Mouse (Mus musculus): ENCODE measurements around the gene Nudcd2.

The Nudcd2 gene

DNA sequence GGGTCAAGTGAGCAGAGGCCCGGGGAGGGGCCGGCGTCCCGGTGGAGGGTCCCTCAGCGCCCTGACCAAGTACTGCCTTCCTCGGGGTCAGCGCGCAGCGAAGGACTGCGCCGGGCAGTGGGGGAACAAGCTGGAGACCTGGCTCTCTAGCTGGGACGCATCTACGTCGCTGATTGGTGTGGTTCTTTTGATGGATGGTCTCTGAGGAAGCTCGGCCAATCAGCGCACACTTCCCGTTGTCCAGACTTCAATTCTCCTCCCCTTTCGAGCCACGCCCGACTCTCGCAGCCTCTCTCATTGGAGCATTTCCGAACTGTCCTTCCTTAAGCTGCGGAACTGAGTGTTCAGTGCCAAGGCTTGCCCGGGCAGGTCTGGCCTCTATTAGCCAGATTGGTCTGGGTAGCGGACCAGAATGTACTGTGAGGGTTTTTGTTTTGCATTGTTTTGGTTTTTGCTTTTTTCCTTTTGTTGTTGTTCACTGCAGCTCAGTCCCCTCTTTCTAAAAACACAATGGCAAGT lies 21.7 kb downstream of the Nudcd2 start, which contains the start of gene Ccng1:
Gene Ccng1, minus strand, starts transcription at position 203 of the 519 bp plus-strand sequence.
- peak; percentile 95 for DNase-seq (ENCODE audit: low read depth, low spot score)

DNA sequence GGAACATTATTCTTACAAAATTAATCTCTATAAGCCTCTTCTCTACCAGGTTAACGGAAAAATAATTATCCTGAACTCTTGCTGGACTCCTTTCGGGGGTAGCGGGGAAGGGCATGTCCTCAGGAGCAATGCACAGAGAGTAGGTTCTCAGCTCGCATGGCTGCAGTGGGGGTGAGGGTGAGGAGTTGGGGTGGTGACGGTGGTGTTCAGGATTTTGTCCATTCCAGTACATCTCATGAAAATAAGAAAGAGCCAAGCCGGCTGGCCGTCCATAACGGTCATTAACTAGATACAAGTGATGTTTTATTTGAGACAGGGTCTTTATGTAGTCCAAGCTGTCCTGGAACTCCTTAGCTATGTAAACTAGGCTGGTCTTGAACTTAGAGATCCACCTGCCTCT lies 22.5 kb downstream of the Nudcd2 start:
- DNase-seq (ENCODE audit: low read depth, low spot score), result no peak

DNA sequence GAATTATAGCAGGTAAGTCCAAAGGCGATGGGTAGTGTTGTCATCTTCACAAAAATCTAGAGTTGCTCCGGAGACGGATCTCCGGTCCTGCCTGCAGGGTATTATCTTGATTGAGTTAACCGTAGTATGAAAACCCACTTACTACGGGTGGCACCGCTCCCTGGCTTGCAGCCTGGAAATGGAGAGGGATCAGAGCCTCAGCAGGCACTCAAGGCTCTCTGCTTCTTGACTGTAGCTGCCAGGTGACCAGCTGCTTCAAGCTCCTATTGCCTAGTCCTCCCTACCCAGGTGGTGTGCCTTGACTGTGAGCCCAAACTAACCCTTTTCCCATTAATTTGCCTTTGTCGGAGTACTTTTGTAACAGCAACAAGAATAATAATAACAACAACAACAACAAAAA lies 26.4 kb downstream of the Nudcd2 start:
- DNase-seq (ENCODE audit: low read depth, low spot score), result no peak

DNA sequence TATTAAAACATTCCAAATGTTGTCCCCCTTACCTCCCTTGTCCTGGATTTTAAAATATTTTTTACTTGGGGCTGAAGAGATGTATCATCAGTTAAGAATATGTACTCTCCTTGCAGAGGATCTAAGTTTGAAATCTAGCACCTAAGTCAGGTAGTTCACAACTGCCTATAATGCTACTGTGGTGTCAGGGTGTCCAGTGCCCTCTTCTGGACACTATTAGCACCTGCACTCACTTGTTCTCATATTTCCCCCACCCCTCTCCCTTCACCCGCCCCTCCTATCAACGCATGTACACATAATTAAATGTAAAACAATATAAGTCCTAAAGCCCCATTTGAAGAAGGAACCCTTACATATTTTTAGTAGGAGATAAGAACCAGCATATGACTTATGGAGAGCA lies 29.9 kb downstream of the Nudcd2 start:
- DNase-seq (ENCODE audit: low read depth, low spot score), result peak; percentile 58

DNA sequence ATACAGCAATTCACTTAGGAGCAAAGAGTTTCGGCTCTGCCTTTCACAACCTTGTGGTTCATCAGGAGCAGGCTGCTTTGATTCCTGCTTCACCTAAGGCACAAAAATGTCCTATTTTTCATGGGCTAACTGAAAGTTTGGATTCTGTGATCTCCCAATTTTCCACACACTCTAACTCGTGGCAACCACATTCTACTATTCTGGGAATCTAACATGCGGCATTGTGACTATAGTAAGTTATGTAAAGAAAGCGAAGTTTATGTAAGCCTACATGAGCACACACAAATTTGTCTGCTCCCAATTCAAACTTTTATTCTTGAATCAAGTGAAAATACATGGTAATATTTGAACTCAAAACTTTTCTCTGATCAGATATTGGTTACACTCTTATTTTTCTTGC lies 31.2 kb downstream of the Nudcd2 start:
- DNase-seq (ENCODE audit: low read depth, low spot score), result no peak

DNA sequence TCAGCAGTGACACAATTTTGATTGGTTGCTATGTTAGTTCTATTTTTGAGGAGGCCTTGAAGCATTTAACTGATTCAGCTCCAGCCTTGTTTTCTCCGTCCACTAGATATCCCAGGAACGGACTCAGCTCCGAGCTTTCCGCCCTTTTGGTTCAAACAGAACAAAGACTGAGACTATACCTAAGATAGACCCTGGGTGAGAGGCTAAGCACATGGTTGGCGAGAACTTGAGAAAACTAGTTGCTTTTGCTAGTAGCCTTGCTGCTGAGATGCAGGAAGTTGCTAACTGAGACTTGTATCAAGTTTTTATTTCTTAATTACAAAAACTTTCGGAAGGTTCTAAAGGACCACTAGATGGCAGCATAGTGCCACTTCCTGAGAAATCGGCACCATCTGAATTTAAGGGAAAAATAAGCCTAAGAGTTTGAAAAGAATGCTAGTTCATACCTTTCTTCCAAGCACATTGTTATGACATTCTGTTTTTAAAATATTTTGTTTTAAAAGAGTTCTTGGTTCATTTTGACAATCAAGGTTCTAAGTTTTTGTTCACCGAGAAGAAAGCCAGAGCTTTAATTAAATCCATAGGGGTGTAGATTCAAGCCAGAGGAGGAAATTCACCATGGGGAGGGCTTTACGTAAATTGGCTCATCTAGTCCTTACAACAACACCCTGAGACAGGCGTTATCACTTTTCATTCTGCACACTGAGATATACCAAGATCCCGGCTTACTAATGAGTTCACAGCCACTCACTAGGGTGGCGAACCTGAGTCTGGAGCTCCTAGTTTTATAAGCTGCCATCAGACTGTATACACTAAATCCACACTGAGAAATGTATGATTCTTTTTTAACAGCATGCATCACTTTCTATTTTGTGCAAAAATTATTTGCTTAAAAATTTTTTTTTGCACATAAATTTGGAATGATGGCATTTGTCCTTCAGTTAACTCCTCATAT lies 42.1 kb downstream of the Nudcd2 start:
- DNase-seq (ENCODE audit: low read depth, low spot score), result peak; percentile 59

DNA sequence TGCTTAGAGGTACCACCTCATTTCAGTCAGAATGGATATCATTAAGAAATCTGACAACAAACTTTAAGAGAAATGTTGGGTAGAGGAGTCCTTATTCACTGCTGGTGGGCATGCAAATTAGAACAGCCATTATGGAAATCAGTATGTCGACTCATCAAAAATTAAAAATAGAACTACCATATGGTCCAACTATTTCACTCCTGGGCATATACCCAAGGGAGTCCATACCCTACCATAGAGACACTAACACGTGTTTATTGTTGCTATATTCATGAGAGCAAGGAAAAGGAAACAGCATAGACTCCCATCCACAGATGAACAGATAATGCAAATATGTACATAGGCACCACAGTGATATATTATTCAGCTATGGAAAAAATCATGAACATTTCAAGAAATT lies 48.4 kb downstream of the Nudcd2 start:
- no peak for DNase-seq (ENCODE audit: low read depth, low spot score)

DNA sequence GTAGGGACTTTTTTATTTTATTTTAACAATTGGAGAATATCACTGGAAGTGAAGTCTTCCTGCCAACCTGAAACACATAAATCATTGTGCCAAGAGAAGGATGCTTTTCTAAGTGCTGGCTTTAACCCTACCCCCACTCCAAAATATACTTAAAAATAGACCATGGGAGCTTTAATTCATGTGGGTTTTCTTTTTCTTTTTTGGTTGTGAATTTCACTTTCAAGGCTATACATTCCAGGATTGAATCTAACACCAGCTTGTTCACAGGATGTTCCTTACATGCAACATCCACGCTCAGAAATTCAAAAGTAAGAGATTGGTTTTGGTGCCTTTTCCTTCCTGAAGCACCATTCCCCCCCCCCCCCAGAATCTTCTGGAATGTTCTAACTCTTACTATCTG lies 49.9 kb downstream of the Nudcd2 start:
- DNase-seq (ENCODE audit: low read depth, low spot score), result no peak

DNA sequence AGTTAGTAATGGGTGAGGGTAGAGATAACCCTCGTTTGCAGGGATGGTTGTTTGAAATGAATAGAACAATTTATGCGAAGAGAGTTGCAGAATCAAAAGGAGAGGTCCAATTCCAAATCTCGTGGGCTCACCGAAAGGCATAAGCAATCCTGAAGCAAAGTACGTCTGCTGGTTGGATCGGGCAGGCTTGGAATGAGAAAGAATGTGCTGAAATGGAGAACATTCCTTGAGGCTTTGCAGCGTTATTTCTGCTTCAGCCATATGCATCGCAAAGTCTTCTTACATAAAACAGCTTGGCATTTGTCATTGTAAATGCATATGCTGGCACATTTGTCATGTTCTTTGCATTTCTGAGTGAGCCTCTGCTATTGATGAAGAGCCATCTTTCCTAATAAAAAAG lies 50.9 kb downstream of the Nudcd2 start:
- DNase-seq (ENCODE audit: low read depth, low spot score), result no peak

DNA sequence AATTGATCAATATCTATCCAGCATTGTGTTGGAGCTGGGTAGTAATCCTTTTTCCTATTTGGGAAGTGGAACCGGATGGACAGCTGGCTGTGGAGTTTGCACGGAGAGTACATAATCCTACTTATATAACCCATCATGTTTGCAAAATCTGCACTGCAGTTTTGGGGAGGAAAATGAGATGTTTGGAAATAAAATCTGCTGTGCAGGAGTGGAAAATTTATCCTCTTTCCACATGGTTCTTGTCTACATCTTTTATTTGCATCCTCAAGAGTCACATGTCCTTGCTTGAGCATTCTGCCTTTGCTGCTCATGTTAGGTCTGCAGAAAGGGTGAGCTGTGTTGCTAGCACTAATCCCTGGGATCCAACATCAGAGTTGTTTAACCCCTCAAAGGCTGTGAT lies 53.4 kb downstream of the Nudcd2 start:
- no peak for DNase-seq (ENCODE audit: low read depth, low spot score)
